Comparison of ENCODE assay signal across 10 mouse cellular contexts in genomic region chr5:137337190-137337589, GRCm38 (mm10). TPM values are rescaled to one million over a fixed set of nuclear protein-coding genes. Genes with fewer than 3 reads are reported as not detected.
DNase-seq lines count a peak whose midpoint lies in the region; ATAC-seq and TF ChIP-seq lines count a peak whose summit lies in the region.
"Had no signal": no experiment of that assay in that cellular context is flagged by ENCODE, and none has a peak within 500 bp of the region (broad histone marks: within the 10 kb centered on the region; RNA-seq: fewer than 3 reads in every experiment).

No protein-coding gene starts in this region.

- intact Hi-C loops in heart, postnatal 10 days (cut with DNase I): loop anchor here (5.0 kb wide), 1 partner anchor 195 kb away; the partner anchor contains the start of genes Epo and Gnb2

- 32% methylated on average over 8 of the region's 8 CpGs for WGBS in heart, embryonic 15.5 days
- WGBS in liver, embryonic 12.5 days (ENCODE audit: insufficient replicate concordance): 57% methylated on average over 8 of the region's 8 CpGs

- peak overlapping the region; percentile 14; the same call in 1 of the 2 replicates for H3K9ac ChIP-seq in heart, embryonic 15.5 days
- no peak overlapping the region for H3K9ac ChIP-seq in ES-Bruce4 (ENCODE audit: low read depth, poor library complexity, severe bottlenecking)
- H3K9ac ChIP-seq in liver, embryonic 12.5 days: no peak overlapping the region
- H3K9ac ChIP-seq: limb, embryonic 12.5 days had no signal

- no peak for TF ChIP-seq POLR2A in ES-Bruce4 (IDR thresholded peaks at IDR 0.05; ENCODE audit: insufficient read depth, low read length)

- H3K27ac ChIP-seq in heart, embryonic 15.5 days: peak overlapping the region; percentile 24
- H3K27ac ChIP-seq in ES-Bruce4 (ENCODE audit: insufficient read depth, low read length): no peak overlapping the region; the same call in 1 of the 2 replicates
- H3K27ac ChIP-seq in liver, embryonic 12.5 days: peak overlapping the region; percentile 55

- peak; percentile 74; the same call in 1 of the 2 replicates for TF ChIP-seq EP300 in ES-Bruce4 (IDR thresholded peaks at IDR 0.05; ENCODE audit: insufficient read depth, low read depth, low read length)

- DNase-seq in heart, postnatal 10 days: no peak
- DNase-seq in R1 (ENCODE audit: low read depth, low spot score): peak; percentile 89
- no peak for DNase-seq in T-cell, adult 2 months (ENCODE audit: low spot score)
- DNase-seq: adrenal gland, adult 2 months had no signal

- H3K4me3 ChIP-seq in heart, embryonic 15.5 days: no peak overlapping the region
- H3K4me3 ChIP-seq in ES-Bruce4 (ENCODE audit: low read depth, low read length): no peak overlapping the region
- H3K4me3 ChIP-seq in liver, embryonic 12.5 days: no peak overlapping the region
- H3K4me3 ChIP-seq: limb, embryonic 12.5 days had no signal

- no peaks in the 10 kb centered on the region for H3K9me3 ChIP-seq in heart, embryonic 15.5 days (replicated peaks)
- H3K9me3 ChIP-seq in ES-Bruce4 (replicated peaks; ENCODE audit: control insufficient read depth, insufficient read depth, low read length, poor library complexity, severe bottlenecking): no peaks in the 10 kb centered on the region
- H3K9me3 ChIP-seq in liver, embryonic 12.5 days (replicated peaks): no peaks in the 10 kb centered on the region
- H3K9me3 ChIP-seq: limb, embryonic 12.5 days; neural tube, embryonic 13.5 days had no signal

- H3K4me2 ChIP-seq in heart, embryonic 15.5 days: no peak overlapping the region
- no peak overlapping the region for H3K4me2 ChIP-seq in liver, embryonic 12.5 days

- H3K27me3 ChIP-seq in heart, embryonic 15.5 days: no peaks in the 10 kb centered on the region
- H3K27me3 ChIP-seq in ES-Bruce4 (ENCODE audit: control insufficient read depth, insufficient read depth, low read length, poor library complexity, severe bottlenecking): no peaks in the 10 kb centered on the region
- no peaks in the 10 kb centered on the region for H3K27me3 ChIP-seq in liver, embryonic 12.5 days (replicated peaks)
- H3K27me3 ChIP-seq: limb, embryonic 12.5 days; neural tube, embryonic 13.5 days had no signal

- ATAC-seq in heart, embryonic 15.5 days (replicated peaks; ENCODE audit: insufficient number of reproducible peaks, insufficient read depth, low FRiP score, low read depth): no peak
- ATAC-seq in liver, embryonic 12.5 days: no peak
- ATAC-seq in megakaryocyte-erythroid progenitor cell, adult 5-6 weeks (replicated peaks; ENCODE audit: low FRiP score, low TSS enrichment, poor library complexity, severe bottlenecking): no peak

- H3K36me3 ChIP-seq in heart, embryonic 15.5 days: no peaks in the 10 kb centered on the region
- H3K36me3 ChIP-seq in ES-Bruce4 (ENCODE audit: control insufficient read depth, insufficient read depth, low read length, poor library complexity, severe bottlenecking): no peaks in the 10 kb centered on the region
- no peaks in the 10 kb centered on the region for H3K36me3 ChIP-seq in liver, embryonic 12.5 days
- H3K36me3 ChIP-seq: limb, embryonic 12.5 days; neural tube, embryonic 13.5 days had no signal

- TF ChIP-seq CTCF in ES-Bruce4 (IDR thresholded peaks at IDR 0.05; ENCODE audit: low read depth, low read length): no peak

- peaks cover 29% of the 10 kb centered on the region for H3K4me1 ChIP-seq in heart, embryonic 15.5 days (replicated peaks)
- H3K4me1 ChIP-seq in ES-Bruce4 (ENCODE audit: control insufficient read depth, insufficient read depth, low read length): peaks cover 2% of the 10 kb centered on the region
- H3K4me1 ChIP-seq in liver, embryonic 12.5 days: peaks cover 62% of the 10 kb centered on the region

RNA-seq across cellular contexts. Expression of gene Slc12a9, which starts 3.8 kb away (rescaled TPM):
- 6.5 and 10.4 TPM in 2 replicates for polyA plus RNA-seq in heart, embryonic 15.5 days (2015; fragmentation: Nextera tagmentation; extraction: Ambion mirVana)
- 1 to 10 TPM; 4.4 to 5.4 TPM for total RNA-seq in heart, postnatal 10 days (2021)
- polyA plus RNA-seq in ES-Bruce4 (2011; ENCODE audit: insufficient read depth, insufficient read length, low read depth, missing spikeins): 7.9 and 8.8 TPM in 2 replicates
- 5.0 and 5.8 TPM in 2 replicates for polyA plus RNA-seq in liver, embryonic 12.5 days (2016; fragmentation: Nextera tagmentation; extraction: Ambion mirVana)
- total RNA-seq in megakaryocyte-erythroid progenitor cell, adult 5-6 weeks (2014; fragmentation: Nextera tagmentation): 2.2 and 3.0 TPM in 2 replicates
- total RNA-seq in megakaryocyte-erythroid progenitor cell, adult 5-6 weeks (2017): 1.1 and 3.3 TPM in 2 replicates

RNA-seq across cellular contexts. Expression of gene Ephb4, which starts 12.7 kb away (rescaled TPM):
- 32.9 and 42.9 TPM in 2 replicates for polyA plus RNA-seq in heart, embryonic 15.5 days (2015; fragmentation: Nextera tagmentation; extraction: Ambion mirVana)
- 100 to 1,000 TPM; 103 to 111 TPM for total RNA-seq in heart, postnatal 10 days (2021)
- 17.1 and 20.7 TPM in 2 replicates for polyA plus RNA-seq in ES-Bruce4 (2011; ENCODE audit: insufficient read depth, insufficient read length, low read depth, missing spikeins)
- 14.2 and 15.7 TPM in 2 replicates for polyA plus RNA-seq in liver, embryonic 12.5 days (2016; fragmentation: Nextera tagmentation; extraction: Ambion mirVana)
- 1.4 TPM in 1 of 2 replicates, not detected in the other for total RNA-seq in megakaryocyte-erythroid progenitor cell, adult 5-6 weeks (2014; fragmentation: Nextera tagmentation)
- total RNA-seq in megakaryocyte-erythroid progenitor cell, adult 5-6 weeks (2017): 0.08 TPM in 1 of 2 replicates, not detected in the other

RNA-seq across cellular contexts. Expression of gene Trip6, which starts 23.0 kb away (rescaled TPM):
- 37.7 and 53.3 TPM in 2 replicates for polyA plus RNA-seq in heart, embryonic 15.5 days (2015; fragmentation: Nextera tagmentation; extraction: Ambion mirVana)
- 10 to 100 TPM; 22.5 to 23.3 TPM for total RNA-seq in heart, postnatal 10 days (2021)
- 22.2 and 23.2 TPM in 2 replicates for polyA plus RNA-seq in ES-Bruce4 (2011; ENCODE audit: insufficient read depth, insufficient read length, low read depth, missing spikeins)
- 16.8 and 18.7 TPM in 2 replicates for polyA plus RNA-seq in liver, embryonic 12.5 days (2016; fragmentation: Nextera tagmentation; extraction: Ambion mirVana)
- total RNA-seq in megakaryocyte-erythroid progenitor cell, adult 5-6 weeks (2014; fragmentation: Nextera tagmentation): 21.8 and 27.9 TPM in 2 replicates
- 19.6 and 29.9 TPM in 2 replicates for total RNA-seq in megakaryocyte-erythroid progenitor cell, adult 5-6 weeks (2017)

RNA-seq across cellular contexts. Expression of gene Srrt, which starts 29.7 kb away (rescaled TPM):
- polyA plus RNA-seq in heart, embryonic 15.5 days (2015; fragmentation: Nextera tagmentation; extraction: Ambion mirVana): 70.5 and 95.7 TPM in 2 replicates
- 10 to 100 TPM; 91.0 to 91.9 TPM for total RNA-seq in heart, postnatal 10 days (2021)
- polyA plus RNA-seq in ES-Bruce4 (2011; ENCODE audit: insufficient read depth, insufficient read length, low read depth, missing spikeins): 121 and 139 TPM in 2 replicates
- 125 and 128 TPM in 2 replicates for polyA plus RNA-seq in liver, embryonic 12.5 days (2016; fragmentation: Nextera tagmentation; extraction: Ambion mirVana)
- 308 and 381 TPM in 2 replicates for total RNA-seq in megakaryocyte-erythroid progenitor cell, adult 5-6 weeks (2014; fragmentation: Nextera tagmentation)
- total RNA-seq in megakaryocyte-erythroid progenitor cell, adult 5-6 weeks (2017): 409 and 443 TPM in 2 replicates

RNA-seq across cellular contexts. Expression of gene Ufsp1, which starts 42.8 kb away (rescaled TPM):
- 6.1 and 11.2 TPM in 2 replicates for polyA plus RNA-seq in heart, embryonic 15.5 days (2015; fragmentation: Nextera tagmentation; extraction: Ambion mirVana)
- 1 to 10 TPM; 8.8 to 10.0 TPM for total RNA-seq in heart, postnatal 10 days (2021)
- 6.4 and 8.7 TPM in 2 replicates for polyA plus RNA-seq in ES-Bruce4 (2011; ENCODE audit: insufficient read depth, insufficient read length, low read depth, missing spikeins)
- 11.9 and 12.5 TPM in 2 replicates for polyA plus RNA-seq in liver, embryonic 12.5 days (2016; fragmentation: Nextera tagmentation; extraction: Ambion mirVana)
- total RNA-seq in megakaryocyte-erythroid progenitor cell, adult 5-6 weeks (2014; fragmentation: Nextera tagmentation): 9.0 and 11.4 TPM in 2 replicates
- total RNA-seq in megakaryocyte-erythroid progenitor cell, adult 5-6 weeks (2017): 5.2 and 6.0 TPM in 2 replicates
